Comparison of ENCODE assay signal across 7 mouse cellular contexts in the genomic region with DNA sequence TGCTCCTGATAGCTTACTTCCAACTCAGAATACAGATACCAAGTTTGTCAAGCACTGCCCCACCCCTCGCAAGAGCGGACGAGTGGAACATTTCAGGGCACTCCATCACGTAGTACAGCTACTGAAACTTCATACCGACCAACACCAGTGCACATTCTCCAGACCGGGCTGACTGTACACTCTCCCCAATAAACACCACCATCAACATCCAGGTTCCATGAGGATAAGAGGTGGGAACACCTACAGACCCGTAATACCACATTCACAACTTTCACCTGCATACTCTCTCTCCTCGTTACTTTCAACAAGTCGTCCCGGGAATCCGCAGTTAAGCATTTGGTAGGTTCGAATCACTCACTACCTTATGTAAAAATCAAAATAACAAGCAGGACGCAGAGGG. TPM values are rescaled to one million over a fixed set of nuclear protein-coding genes. Genes with fewer than 3 reads are reported as not detected.
DNase-seq lines count a peak whose midpoint lies in the region; ATAC-seq and TF ChIP-seq lines count a peak whose summit lies in the region.

No protein-coding gene starts in this region.

- DNase-seq in adrenal gland, postnatal 14 days = peak; percentile 31
- DNase-seq in heart, adult 2 months = peak in 1 of 2 experiments; percentile 43
- peak; percentile 23 for DNase-seq in midbrain, embryonic 10.5 days (ENCODE audit: low spot score)
- DNase-seq in thymus, adult 2 months = no peak
- no peak for DNase-seq in frontal cortex, postnatal 10 days (ENCODE audit: low spot score in 2 of 2)

- ATAC-seq in kidney, embryonic 16.5 days (ENCODE audit: low FRiP score, low TSS enrichment) = 0 out of 2 replicates have a peak, but pooled peaks have one; percentile 13

- TF ChIP-seq EP300 in ES-Bruce4 (IDR thresholded peaks at IDR 0.05; ENCODE audit: insufficient read depth, low read depth, low read length) = no peak
- no peak for TF ChIP-seq EP300 in heart, adult 2 months (IDR thresholded peaks at IDR 0.05; ENCODE audit: insufficient read depth, low read depth, low read length)

- H3K4me1 ChIP-seq in ES-Bruce4 (ENCODE audit: control insufficient read depth, insufficient read depth, low read length) = no peaks in the 10 kb centered on the region
- peaks cover 7% of the 10 kb centered on the region for H3K4me1 ChIP-seq in heart, adult 2 months (ENCODE audit: control insufficient read depth, insufficient read depth, low read length)
- peaks cover 28% of the 10 kb centered on the region for H3K4me1 ChIP-seq in kidney, embryonic 16.5 days (ENCODE audit: insufficient read depth, low read length)
- H3K4me1 ChIP-seq in midbrain, embryonic 10.5 days = peaks cover 29% of the 10 kb centered on the region
- H3K4me1 ChIP-seq in thymus, adult 2 months (replicated peaks; ENCODE audit: control insufficient read depth, insufficient read depth, low read length) = no peaks in the 10 kb centered on the region

- under 1% methylated on average over 13 of the region's 13 CpGs for WGBS in heart, adult 2 months
- WGBS in kidney, embryonic 16.5 days = under 1% methylated on average over 13 of the region's 13 CpGs
- under 1% methylated on average over 13 of the region's 13 CpGs for WGBS in midbrain, embryonic 10.5 days
- 20% methylated on average over 13 of the region's 13 CpGs for WGBS in thymus, adult 2 months

- peak overlapping the region; percentile 100 for H3K4me3 ChIP-seq in ES-Bruce4 (ENCODE audit: low read depth, low read length)
- H3K4me3 ChIP-seq in heart, adult 2 months = peak overlapping the region; percentile 76
- peak overlapping the region; percentile 90 for H3K4me3 ChIP-seq in kidney, embryonic 16.5 days (ENCODE audit: low read length)
- H3K4me3 ChIP-seq in midbrain, embryonic 10.5 days = peak overlapping the region; percentile 85
- H3K4me3 ChIP-seq in thymus, adult 2 months (ENCODE audit: control insufficient read depth, insufficient read depth, low read length) = no peak overlapping the region

- intact Hi-C loops in heart, adult 2 months (cut with DNase I) = loop anchor here (2.0 to 5.0 kb wide), 3 partner anchors 20 to 52 kb away; no protein-coding TSS in a partner anchor

- H3K9me3 ChIP-seq in ES-Bruce4 (replicated peaks; ENCODE audit: control insufficient read depth, insufficient read depth, low read length, poor library complexity, severe bottlenecking) = no peaks in the 10 kb centered on the region
- no peaks in the 10 kb centered on the region for H3K9me3 ChIP-seq in kidney, embryonic 16.5 days (ENCODE audit: low read length)
- no peaks in the 10 kb centered on the region for H3K9me3 ChIP-seq in midbrain, embryonic 10.5 days (replicated peaks)

- H3K4me2 ChIP-seq in kidney, embryonic 16.5 days (replicated peaks; ENCODE audit: low read depth, low read length) = peak overlapping the region; percentile 83

- no peak for TF ChIP-seq CTCF in ES-Bruce4 (IDR thresholded peaks at IDR 0.05; ENCODE audit: low read depth, low read length)
- no peak for TF ChIP-seq CTCF in heart, adult 2 months (IDR thresholded peaks at IDR 0.05)
- no peak for TF ChIP-seq CTCF in thymus, adult 2 months (IDR thresholded peaks at IDR 0.05; ENCODE audit: borderline replicate concordance, control insufficient read depth, extremely low read depth, insufficient read depth, low read length, poor library complexity)

- no peak overlapping the region for H3K27ac ChIP-seq in ES-Bruce4 (ENCODE audit: insufficient read depth, low read length)
- peak overlapping the region; percentile 99 for H3K27ac ChIP-seq in heart, adult 2 months
- peak overlapping the region; percentile 98 for H3K27ac ChIP-seq in kidney, embryonic 16.5 days (ENCODE audit: low read length)
- H3K27ac ChIP-seq in midbrain, embryonic 10.5 days (replicated peaks) = peak overlapping the region; percentile 96
- no peak overlapping the region for H3K27ac ChIP-seq in thymus, adult 2 months (ENCODE audit: control insufficient read depth, insufficient read depth, low read length)

- no peaks in the 10 kb centered on the region for H3K27me3 ChIP-seq in ES-Bruce4 (ENCODE audit: control insufficient read depth, insufficient read depth, low read length, poor library complexity, severe bottlenecking)
- H3K27me3 ChIP-seq in heart, adult 2 months (ENCODE audit: control insufficient read depth, insufficient read depth, low read length) = no peaks in the 10 kb centered on the region
- H3K27me3 ChIP-seq in kidney, embryonic 16.5 days (ENCODE audit: insufficient read depth, low read length) = no peaks in the 10 kb centered on the region
- no peaks in the 10 kb centered on the region for H3K27me3 ChIP-seq in midbrain, embryonic 10.5 days (ENCODE audit: low read depth, poor library complexity, severe bottlenecking)
- peaks cover 3% of the 10 kb centered on the region; the same call in 1 of the 2 replicates for H3K27me3 ChIP-seq in thymus, adult 2 months (ENCODE audit: control insufficient read depth, insufficient read depth, low read length)

- H3K79me2 ChIP-seq in heart, adult 2 months (replicated peaks; ENCODE audit: control insufficient read depth, insufficient read depth, low read length) = peaks cover 4% of the 10 kb centered on the region; the same call in 1 of the 2 replicates

- TF ChIP-seq POLR2A in ES-Bruce4 (IDR thresholded peaks at IDR 0.05; ENCODE audit: insufficient read depth, low read length) = no peak
- TF ChIP-seq POLR2A in heart, adult 2 months (IDR thresholded peaks at IDR 0.05; ENCODE audit: insufficient read depth, low read depth, low read length) = 0 out of 2 replicates have a peak, but pooled peaks have one; percentile 17
- TF ChIP-seq POLR2A in thymus, adult 2 months (IDR thresholded peaks at IDR 0.05; ENCODE audit: control insufficient read depth, extremely low read depth, insufficient read depth, low read length, poor library complexity) = no peak

- peaks cover 4% of the 10 kb centered on the region; the same call in 1 of the 2 replicates for H3K36me3 ChIP-seq in ES-Bruce4 (ENCODE audit: control insufficient read depth, insufficient read depth, low read length, poor library complexity, severe bottlenecking)
- H3K36me3 ChIP-seq in heart, adult 2 months (ENCODE audit: control insufficient read depth, insufficient read depth, low read length) = peaks cover 31% of the 10 kb centered on the region
- no peaks in the 10 kb centered on the region for H3K36me3 ChIP-seq in kidney, embryonic 16.5 days (ENCODE audit: insufficient read depth, low read length)
- H3K36me3 ChIP-seq in midbrain, embryonic 10.5 days = 0 out of 2 replicates have a peak, but pooled peaks cover 2% of the 10 kb centered on the region
- no peaks in the 10 kb centered on the region for H3K36me3 ChIP-seq in thymus, adult 2 months (ENCODE audit: control insufficient read depth, insufficient read depth, low read length)

- peak overlapping the region; percentile 90 for H3K9ac ChIP-seq in ES-Bruce4 (ENCODE audit: low read depth, poor library complexity, severe bottlenecking)
- peak overlapping the region; percentile 96 for H3K9ac ChIP-seq in heart, adult 2 months (ENCODE audit: low read depth, low read length)
- H3K9ac ChIP-seq in kidney, embryonic 16.5 days (replicated peaks; ENCODE audit: low read length) = peak overlapping the region; percentile 93

RNA-seq across cellular contexts. Expression of gene Fermt2, which starts 1.1 kb away (rescaled TPM):
- polyA plus RNA-seq in ES-Bruce4 (2011; ENCODE audit: insufficient read depth, insufficient read length, low read depth, missing spikeins) = 94.3 and 95.9 TPM in 2 replicates
- 140 and 148 TPM in 2 replicates for total RNA-seq in adrenal gland, postnatal 14 days (2021)
- total RNA-seq in heart, adult 2 months (2021) = 100 to 1,000 TPM; 230 to 250 TPM
- 80.7 and 175 TPM in 2 replicates for polyA plus RNA-seq in heart, adult 2 months (2012; rRNA removed)
- 164 and 176 TPM in 2 replicates for polyA plus RNA-seq in kidney, embryonic 16.5 days (2015; fragmentation: Nextera tagmentation; extraction: Ambion mirVana)
- 72.8 and 82.8 TPM in 2 replicates for polyA plus RNA-seq in midbrain, embryonic 10.5 days (2016; fragmentation: Nextera tagmentation; extraction: Ambion mirVana)
- 3.9 and 8.2 TPM in 2 replicates for polyA plus RNA-seq in thymus, adult 2 months (2012; rRNA removed)

Comparison
In these comparisons a context has a peak if more than half of its experiments do, and no peak if none do; other contexts are left out.
1. H3K27ac ChIP-seq: peak in heart, adult 2 months (single experiment), kidney, embryonic 16.5 days (single experiment) and midbrain, embryonic 10.5 days (single experiment); none in ES-Bruce4 (single experiment) and thymus, adult 2 months (single experiment).
2. DNase-seq: peak in adrenal gland, postnatal 14 days (single experiment) and midbrain, embryonic 10.5 days (single experiment); none in thymus, adult 2 months (single experiment) and frontal cortex, postnatal 10 days (0 of 2).
3. Peak in every context shown above with its lines, with median percentiles within 50 percentile points of each other: H3K9ac ChIP-seq.